Mouse (Mus musculus): Measurements from ENCODE around the gene Nr1d1.

DNA sequence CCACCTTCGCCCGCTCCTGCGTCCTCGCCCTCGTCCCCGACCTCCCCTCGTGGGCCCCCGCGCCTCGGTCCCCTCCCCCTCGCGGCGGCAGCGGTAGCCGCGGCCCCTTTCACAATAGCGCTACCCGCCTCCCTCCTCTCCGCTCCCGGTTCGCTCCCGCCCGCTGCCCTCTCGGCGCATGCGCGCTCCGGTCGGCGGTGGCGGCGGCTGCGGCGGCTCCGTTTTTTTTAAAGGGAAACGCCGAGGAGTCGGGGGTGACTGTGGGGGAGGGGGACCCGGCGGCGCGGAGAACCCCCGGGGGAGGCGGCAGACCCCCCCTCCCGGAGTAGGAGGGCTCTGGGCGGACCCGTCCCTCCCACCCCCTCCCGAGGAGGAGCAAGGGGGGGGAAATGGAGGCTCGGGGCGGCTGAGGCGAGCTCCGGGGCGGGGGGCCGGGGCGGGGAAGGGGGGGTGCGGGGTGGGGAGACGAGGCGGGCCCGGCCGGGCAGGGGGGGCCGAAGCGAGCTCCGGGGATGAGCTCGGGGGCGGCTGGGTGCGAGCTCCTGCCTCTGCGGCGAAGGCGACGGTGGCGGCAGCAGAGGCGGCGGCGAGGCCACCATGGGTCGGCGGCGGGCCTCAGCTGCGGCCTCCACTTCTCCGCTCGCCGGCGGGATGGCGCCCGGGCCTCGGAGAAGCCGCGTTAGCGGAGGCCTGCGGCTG is 20.0 kb upstream of the Nr1d1 start, which contains the start of gene Msl1:
- TF ChIP-seq CTCF (IDR thresholded peaks at IDR 0.05; ENCODE audit: low read depth, low read length) (no peak), EP300 (IDR thresholded peaks at IDR 0.05; ENCODE audit: insufficient read depth, low read depth, low read length) (no peak), POLR2A (IDR thresholded peaks at IDR 0.05; ENCODE audit: insufficient read depth, low read length) (no peak)
